Mouse (Mus musculus): ENCODE data around the gene Ocel1. TPM values are rescaled to one million over a fixed set of nuclear protein-coding genes. Genes with fewer than 3 reads are reported as not detected.

Ocel1 gene
- polyA plus RNA-seq, 1 experiment from 2014 or later, result 5.7 TPM

GRCm38 (mm10) chr8:71394481-71394880 is 23.4 kb downstream of the Ocel1 start:
- H3K36me3 ChIP-seq, result peaks cover 14% of the 10 kb centered on the region
- no peaks in the 10 kb centered on the region for H3K9me3 ChIP-seq (replicated peaks)
- H3K4me2 ChIP-seq, result no peak overlapping the region
- no peaks in the 10 kb centered on the region for H3K27me3 ChIP-seq (replicated peaks)
- 83% methylated on average over 7 of the region's 7 CpGs for WGBS
- H3K27ac ChIP-seq (ENCODE audit: poor library complexity, severe bottlenecking), result no peak overlapping the region
- no peak overlapping the region for H3K4me3 ChIP-seq
- no peak for ATAC-seq (ENCODE audit: insufficient number of reproducible peaks, low FRiP score)
- peaks cover 8% of the 10 kb centered on the region for H3K4me1 ChIP-seq (replicated peaks)
- no peak overlapping the region for H3K9ac ChIP-seq

GRCm38 (mm10) chr8:71395071-71395470 is 24.0 kb downstream of the Ocel1 start:
- Histone ChIP-seq H3K4me2 (peak overlapping the region; percentile 20; the same call in 1 of the 2 replicates), H3K9ac (no peak overlapping the region), H3K4me1 (replicated peaks) (peaks cover 8% of the 10 kb centered on the region), H3K9me3 (replicated peaks) (no peaks in the 10 kb centered on the region), H3K27ac (ENCODE audit: poor library complexity, severe bottlenecking) (peak overlapping the region; percentile 31), H3K36me3 (peaks cover 19% of the 10 kb centered on the region), H3K4me3 (no peak overlapping the region), H3K27me3 (replicated peaks) (no peaks in the 10 kb centered on the region)
- ATAC-seq (ENCODE audit: insufficient number of reproducible peaks, low FRiP score), result no peak
- WGBS, result 72% methylated on average over 10 of the region's 10 CpGs

DNA sequence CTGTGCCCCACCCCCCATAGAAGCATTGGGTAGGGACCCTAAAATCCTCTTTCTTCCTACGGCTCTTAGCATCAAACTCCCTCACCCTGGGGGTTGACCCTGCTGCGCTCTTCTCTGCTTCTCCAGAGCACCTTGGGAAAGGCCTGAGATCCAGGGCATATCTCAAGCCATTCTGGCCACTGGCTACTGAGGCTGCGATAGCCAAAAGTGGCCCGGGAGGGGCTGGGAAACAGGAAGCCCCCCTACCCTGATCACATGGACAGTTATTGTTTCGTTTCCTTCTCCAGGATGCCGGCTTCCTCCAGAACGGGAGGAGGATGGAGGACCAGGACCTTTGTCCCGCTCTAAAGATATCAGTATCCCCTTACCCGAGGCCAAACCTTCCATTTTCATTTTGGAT is 24.5 kb downstream of the Ocel1 start, which contains the start of gene Ushbp1:
Gene Ushbp1, minus strand, starts transcription at position 174 of the 400 bp plus-strand sequence.
- Histone ChIP-seq H3K4me1 (replicated peaks) (peaks cover 8% of the 10 kb centered on the region), H3K9me3 (replicated peaks) (no peaks in the 10 kb centered on the region)

DNA sequence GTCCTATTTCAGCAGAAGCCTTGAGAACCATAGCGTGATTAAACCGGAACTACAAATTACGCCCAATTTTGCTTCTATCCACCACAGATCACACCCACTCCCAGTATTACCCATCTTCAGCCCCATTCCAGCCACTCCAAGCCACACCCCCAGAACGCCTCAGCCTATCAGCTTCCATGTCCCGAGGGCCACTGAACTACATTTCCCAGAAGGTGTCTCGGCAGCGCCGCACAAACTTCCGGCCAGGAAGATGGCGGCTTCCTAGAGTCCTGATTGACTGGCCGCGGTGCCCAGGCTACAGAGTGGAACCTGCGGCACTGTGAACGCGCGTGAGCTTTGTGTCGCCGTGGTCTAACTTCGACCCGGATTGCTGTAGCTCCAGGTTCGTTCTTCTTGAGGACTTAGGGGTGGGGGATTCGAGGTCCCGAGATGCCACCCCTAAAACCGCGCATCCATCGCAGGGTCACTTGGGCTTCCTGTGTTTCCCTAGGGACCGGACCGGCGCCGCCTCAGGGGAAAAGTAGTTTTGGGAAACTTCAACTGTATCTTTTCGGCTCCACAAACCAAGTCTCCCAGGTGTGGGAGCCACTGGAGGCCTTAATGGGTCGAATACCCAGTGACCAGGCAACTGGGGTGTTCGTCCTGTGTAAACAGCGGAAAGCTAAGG is 25.7 kb downstream of the Ocel1 start, which contains the start of gene Babam1:
Gene Babam1, plus strand, starts transcription at position 223 of the 667 bp plus-strand sequence.
- Histone ChIP-seq H3K4me3 (peak within 1 kb of the TSS; percentile 71), H3K4me1 (replicated peaks) (peaks cover 8% of the 10 kb centered on the region), H3K9ac (peak within 1 kb of the TSS; percentile 74), H3K27ac (ENCODE audit: poor library complexity, severe bottlenecking) (peak within 1 kb of the TSS; percentile 38), H3K27me3 (replicated peaks) (no peaks in the 10 kb centered on the region), H3K9me3 (replicated peaks) (no peaks in the 10 kb centered on the region), H3K4me2 (peak within 1 kb of the TSS; percentile 87), H3K36me3 (peaks cover 25% of the 10 kb centered on the region)
- peak; percentile 91 for ATAC-seq (ENCODE audit: insufficient number of reproducible peaks, low FRiP score)
- under 1% methylated on average over 34 of the region's 34 CpGs for WGBS

More for the DNA sequence above, 24.5 kb downstream of the Ocel1 start, which contains the start of gene Ushbp1:
- Histone ChIP-seq H3K27ac (ENCODE audit: poor library complexity, severe bottlenecking) (peak within 1 kb of the TSS; percentile 38), H3K4me2 (peak within 1 kb of the TSS; percentile 87), H3K9ac (no peak within 1 kb of the TSS), H3K4me3 (peak within 1 kb of the TSS; percentile 71), H3K27me3 (replicated peaks) (no peaks in the 10 kb centered on the region), H3K36me3 (peaks cover 21% of the 10 kb centered on the region)
- WGBS, result 63% methylated on average over 9 of the region's 9 CpGs
- ATAC-seq (ENCODE audit: insufficient number of reproducible peaks, low FRiP score), result 0 out of 2 replicates have a peak, but pooled peaks have one; percentile 4

GRCm38 (mm10) chr8:71397701-71398100 is 26.6 kb downstream of the Ocel1 start:
- Histone ChIP-seq H3K4me1 (replicated peaks) (peaks cover 8% of the 10 kb centered on the region), H3K9me3 (replicated peaks) (no peaks in the 10 kb centered on the region), H3K4me2 (peak overlapping the region; percentile 87), H3K27ac (ENCODE audit: poor library complexity, severe bottlenecking) (no peak overlapping the region), H3K36me3 (peaks cover 25% of the 10 kb centered on the region), H3K9ac (peak overlapping the region; percentile 74), H3K4me3 (peak overlapping the region; percentile 71), H3K27me3 (replicated peaks) (no peaks in the 10 kb centered on the region)
- no peak for ATAC-seq (ENCODE audit: insufficient number of reproducible peaks, low FRiP score)
- WGBS, result 81% methylated on average over 12 of the region's 12 CpGs

GRCm38 (mm10) chr8:71400826-71401225 is 29.7 kb downstream of the Ocel1 start:
- Histone ChIP-seq H3K4me2 (no peak overlapping the region), H3K4me1 (replicated peaks) (peaks cover 12% of the 10 kb centered on the region), H3K27ac (ENCODE audit: poor library complexity, severe bottlenecking) (no peak overlapping the region), H3K27me3 (replicated peaks) (no peaks in the 10 kb centered on the region), H3K4me3 (no peak overlapping the region), H3K36me3 (peaks cover 29% of the 10 kb centered on the region), H3K9ac (no peak overlapping the region), H3K9me3 (replicated peaks) (no peaks in the 10 kb centered on the region)
- ATAC-seq (ENCODE audit: insufficient number of reproducible peaks, low FRiP score), result no peak
- WGBS, result 82% methylated on average over 2 of the region's 2 CpGs

DNA sequence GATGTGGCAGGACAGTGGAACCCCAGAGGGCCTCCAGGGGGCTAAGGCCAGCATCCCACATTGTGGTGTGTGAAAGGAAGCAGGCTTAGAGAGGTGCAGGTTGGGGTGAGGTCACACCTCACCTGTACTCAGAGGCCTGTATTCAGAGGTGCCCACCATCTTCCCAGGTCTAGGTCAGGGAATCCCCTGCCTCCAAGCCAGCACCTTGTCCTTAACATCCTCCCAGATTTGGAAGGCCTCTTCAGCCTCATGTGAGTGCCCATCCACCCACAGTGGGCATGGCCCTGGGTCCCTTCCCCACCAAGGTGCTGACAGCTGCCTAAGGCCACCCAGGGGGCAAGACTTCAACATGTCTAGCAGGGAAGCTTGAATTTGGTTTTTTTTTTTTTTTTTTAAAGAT is 30.4 kb downstream of the Ocel1 start:
- peaks cover 14% of the 10 kb centered on the region for H3K4me1 ChIP-seq (replicated peaks)
- no peaks in the 10 kb centered on the region for H3K9me3 ChIP-seq (replicated peaks)
- H3K4me3 ChIP-seq, result no peak overlapping the region
- H3K4me2 ChIP-seq, result no peak overlapping the region
- H3K27me3 ChIP-seq (replicated peaks), result no peaks in the 10 kb centered on the region
- H3K9ac ChIP-seq, result no peak overlapping the region
- no peak for ATAC-seq (ENCODE audit: insufficient number of reproducible peaks, low FRiP score)
- H3K27ac ChIP-seq (ENCODE audit: poor library complexity, severe bottlenecking), result no peak overlapping the region
- H3K36me3 ChIP-seq, result peaks cover 29% of the 10 kb centered on the region

- 88% methylated on average over 9 of the region's 9 CpGs for WGBS
- H3K4me3 ChIP-seq, result no peak overlapping the region
- H3K4me2 ChIP-seq, result no peak overlapping the region
- no peaks in the 10 kb centered on the region for H3K27me3 ChIP-seq (replicated peaks)
- ATAC-seq (ENCODE audit: insufficient number of reproducible peaks, low FRiP score), result no peak
- no peak overlapping the region for H3K9ac ChIP-seq
- peaks cover 33% of the 10 kb centered on the region for H3K36me3 ChIP-seq
- no peaks in the 10 kb centered on the region for H3K9me3 ChIP-seq (replicated peaks)
- peaks cover 18% of the 10 kb centered on the region for H3K4me1 ChIP-seq (replicated peaks)
- no peak overlapping the region for H3K27ac ChIP-seq (ENCODE audit: poor library complexity, severe bottlenecking)
Observed at GRCm38 (mm10) chr8:71402446-71402964, 31.4 kb downstream of the Ocel1 start.

GRCm38 (mm10) chr8:71403107-71403885 is 32.2 kb downstream of the Ocel1 start:
- no peak overlapping the region for H3K4me3 ChIP-seq
- whole genome bisulfite sequencing, result 71% methylated on average over 6 of the region's 6 CpGs
- H3K9ac ChIP-seq, result no peak overlapping the region; the same call in 1 of the 2 replicates
- H3K27me3 ChIP-seq (replicated peaks), result no peaks in the 10 kb centered on the region
- ATAC-seq (ENCODE audit: insufficient number of reproducible peaks, low FRiP score), result no peak
- H3K9me3 ChIP-seq (replicated peaks), result no peaks in the 10 kb centered on the region
- peaks cover 39% of the 10 kb centered on the region for H3K36me3 ChIP-seq
- H3K4me1 ChIP-seq (replicated peaks), result peaks cover 18% of the 10 kb centered on the region
- H3K4me2 ChIP-seq, result no peak overlapping the region
- no peak overlapping the region for H3K27ac ChIP-seq (ENCODE audit: poor library complexity, severe bottlenecking)

- Histone ChIP-seq H3K4me3 (no peak overlapping the region), H3K36me3 (peaks cover 39% of the 10 kb centered on the region), H3K27me3 (replicated peaks) (no peaks in the 10 kb centered on the region), H3K4me1 (replicated peaks) (peaks cover 18% of the 10 kb centered on the region), H3K9me3 (replicated peaks) (no peaks in the 10 kb centered on the region), H3K4me2 (no peak overlapping the region), H3K27ac (ENCODE audit: poor library complexity, severe bottlenecking) (no peak overlapping the region), H3K9ac (no peak overlapping the region)
- WGBS, result 91% methylated on average over 8 of the region's 8 CpGs
- ATAC-seq (ENCODE audit: insufficient number of reproducible peaks, low FRiP score), result no peak
Observed at GRCm38 (mm10) chr8:71404011-71404410, 32.9 kb downstream of the Ocel1 start.

GRCm38 (mm10) chr8:71404951-71405351 is 33.9 kb downstream of the Ocel1 start:
- 87% methylated on average over 9 of the region's 9 CpGs for WGBS
- peaks cover 18% of the 10 kb centered on the region for H3K4me1 ChIP-seq (replicated peaks)
- H3K4me3 ChIP-seq, result no peak overlapping the region

More at GRCm38 (mm10) chr8:71404951-71405351, 33.9 kb downstream of the Ocel1 start:
- H3K9me3 ChIP-seq (replicated peaks), result no peaks in the 10 kb centered on the region
- no peak for ATAC-seq (ENCODE audit: insufficient number of reproducible peaks, low FRiP score)
- peaks cover 39% of the 10 kb centered on the region for H3K36me3 ChIP-seq
- H3K27ac ChIP-seq (ENCODE audit: poor library complexity, severe bottlenecking), result no peak overlapping the region
- H3K4me2 ChIP-seq, result peak overlapping the region; percentile 79; the same call in 1 of the 2 replicates
- H3K9ac ChIP-seq, result no peak overlapping the region
- H3K27me3 ChIP-seq (replicated peaks), result no peaks in the 10 kb centered on the region
